Mouse (Mus musculus) cerebellum, adult 2 months (tissue): ENCODE results near the gene Lce1c. TPM values are rescaled to one million over a fixed set of nuclear protein-coding genes. Genes with fewer than 3 reads are reported as not detected.
"Not testable (repeated sequence)": the region's sequence is repeated elsewhere in the genome, so short reads cannot be mapped to it uniquely, and the experiment has no call there.

Source experiments
- DNase-seq, 2 experiments: peaks; one replicate each; pipeline ENCODE4 v3.0.0; 2021
- H3K27ac ChIP-seq: fragments of 200-500 bp; 2 replicates; pipeline ENCODE4 v1.5.1; 2012; ENCODE audit warnings: low read length, control low read depth, inconsistent platforms; ENCODE audit not compliant: insufficient read depth
- H3K27me3 ChIP-seq: fragments of 200-500 bp; 2 replicates; pipeline ENCODE4 v1.6.1; 2012; ENCODE audit warnings: inconsistent platforms, mild to moderate bottlenecking, low read length, moderate library complexity; ENCODE audit not compliant: control insufficient read depth, insufficient read depth
- H3K4me1 ChIP-seq: fragments of 200-500 bp; 2 replicates; pipeline ENCODE4 v1.6.1; 2011; ENCODE audit warnings: low read length; ENCODE audit not compliant: control insufficient read depth, insufficient read depth
- H3K4me3 ChIP-seq: fragments of 200-500 bp; replicated peaks from 2 replicates; pipeline ENCODE3; 2011; ENCODE audit warnings: mild to moderate bottlenecking, low read depth, low read length, control low read depth; ENCODE audit not compliant: insufficient read depth
- CTCF ChIP-seq: fragments of 200-500 bp; IDR thresholded peaks from 2 replicates; pipeline ENCODE4 v1.5.1; 2011; ENCODE audit warnings: low read depth, mild to moderate bottlenecking, control low read depth, low read length, moderate library complexity, borderline replicate concordance; ENCODE audit not compliant: insufficient read depth
- POLR2A ChIP-seq: fragments of 200-500 bp; IDR thresholded peaks from 2 replicates; pipeline ENCODE4 v1.6.1; 2011; ENCODE audit warnings: low read length, control low read depth, borderline replicate concordance; ENCODE audit not compliant: insufficient read depth
- WGBS: fragments of 180-500 bp; shearing (Covaris S2); methylation state at CpG from one replicate; pipeline ENCODE4 v1.1.7; 2018; 5-methylcytosine and 5-hydroxymethylcytosine counted together
- polyA plus RNA-seq: library from polyadenylated mRNA; depleted of rRNA; stranded (reverse); fragments of >200 nt; gene quantifications from 2 replicates; pipeline ENCODE4 v1.2.3, GENCODE M21; 2012; rRNA removed

The Lce1c gene
- not detected in 2 replicates for polyA plus RNA-seq

GRCm38 (mm10) chr3:92678947-92679346 is at the start of gene Lce1c:
Gene Lce1c (plus strand): TSS chr3:92679247.
- no peaks in the 10 kb centered on the region for H3K27me3 ChIP-seq
- TF ChIP-seq POLR2A (no peak), CTCF (no peak)
- WGBS = 84% methylated on average over 4 of the region's 4 CpGs

GRCm38 (mm10) chr3:92637745-92638652 is 41.0 kb upstream of the Lce1c start:
- TF ChIP-seq CTCF (no peak), POLR2A (no peak)
- Histone ChIP-seq H3K27me3 (no peaks in the 10 kb centered on the region), H3K27ac (no peak overlapping the region), H3K4me3 (no peak overlapping the region), H3K4me1 (no peaks in the 10 kb centered on the region)
- WGBS = 54% methylated on average over 1 of the region's 1 CpGs
- DNase-seq = peak in 1 of 2 experiments; percentile 1

More at GRCm38 (mm10) chr3:92678947-92679346, at the start of gene Lce1c:
- no peaks in the 10 kb centered on the region for H3K4me1 ChIP-seq
- H3K27ac ChIP-seq = no peak within 1 kb of the TSS
- H3K4me3 ChIP-seq = no peak within 1 kb of the TSS
- DNase-seq = no peak

GRCm38 (mm10) chr3:92638653-92638991 is 40.4 kb upstream of the Lce1c start:
- Histone ChIP-seq H3K27ac (no peak overlapping the region), H3K27me3 (no peaks in the 10 kb centered on the region), H3K4me1 (no peaks in the 10 kb centered on the region), H3K4me3 (no peak overlapping the region)
- TF ChIP-seq POLR2A (no peak), CTCF (no peak)
- WGBS = 77% methylated on average over 3 of the region's 3 CpGs
- DNase-seq = no peak

GRCm38 (mm10) chr3:92639854-92640253 is 39.2 kb upstream of the Lce1c start:
- Histone ChIP-seq H3K27me3 (no peaks in the 10 kb centered on the region), H3K4me1 (no peaks in the 10 kb centered on the region), H3K27ac (no peak overlapping the region), H3K4me3 (no peak overlapping the region)
- TF ChIP-seq CTCF = no peak
- TF ChIP-seq POLR2A = no peak
- 92% methylated on average over 15 of the region's 15 CpGs for WGBS
- DNase-seq = no peak

GRCm38 (mm10) chr3:92648207-92648606 is 30.8 kb upstream of the Lce1c start, which contains the start of gene Lce1a1:
Gene Lce1a1 (minus strand): TSS chr3:92648307.
- Histone ChIP-seq H3K4me1 (no peaks in the 10 kb centered on the region), H3K4me3 (no peak within 1 kb of the TSS), H3K27ac (no peak within 1 kb of the TSS), H3K27me3 (no peaks in the 10 kb centered on the region)
- no peak for DNase-seq
- TF ChIP-seq POLR2A (no peak), CTCF (no peak)
- WGBS = 92% methylated on average over 1 of the region's 1 CpGs

GRCm38 (mm10) chr3:92656826-92657225 is 22.2 kb upstream of the Lce1c start, which contains the start of gene Lce1b:
Gene Lce1b (minus strand): TSS chr3:92656926.
- Histone ChIP-seq H3K4me1 (no peaks in the 10 kb centered on the region), H3K4me3 (no peak within 1 kb of the TSS), H3K27ac (no peak within 1 kb of the TSS), H3K27me3 (no peaks in the 10 kb centered on the region)
- no peak for DNase-seq
- TF ChIP-seq CTCF (no peak), POLR2A (no peak)

- H3K27ac ChIP-seq = no peak within 1 kb of the TSS
- TF ChIP-seq POLR2A (no peak), CTCF (no peak)
- H3K4me3 ChIP-seq = no peak within 1 kb of the TSS
- no peak for DNase-seq
- no peaks in the 10 kb centered on the region for H3K4me1 ChIP-seq
- H3K27me3 ChIP-seq = no peaks in the 10 kb centered on the region
Observed at GRCm38 (mm10) chr3:92670215-92670614, 8.8 kb upstream of the Lce1c start, which contains the start of gene Lce1a2. Gene Lce1a2 (minus strand): TSS chr3:92670315.

GRCm38 (mm10) chr3:92687110-92687509 is 8.1 kb downstream of the Lce1c start, which contains the start of gene Lce1d:
Gene Lce1d (minus strand): TSS chr3:92687210.
- H3K4me3 ChIP-seq = no peak within 1 kb of the TSS
- WGBS = 73% methylated on average over 2 of the region's 2 CpGs
- no peaks in the 10 kb centered on the region for H3K4me1 ChIP-seq
- H3K27ac ChIP-seq = no peak within 1 kb of the TSS
- DNase-seq = no peak
- TF ChIP-seq CTCF = no peak
- no peak for TF ChIP-seq POLR2A
- H3K27me3 ChIP-seq = no peaks in the 10 kb centered on the region

GRCm38 (mm10) chr3:92689154-92689553 is 10.1 kb downstream of the Lce1c start:
- H3K4me3 ChIP-seq, H3K27ac ChIP-seq, H3K4me1 ChIP-seq, H3K27me3 ChIP-seq: not testable (repeated sequence)
- WGBS = 83% methylated on average over 16 of the region's 16 CpGs
- peak; percentile 37 for DNase-seq
